Mouse (Mus musculus) midbrain, embryonic 16.5 days (tissue): ENCODE data around the gene Ctbp2. TPM values are rescaled to one million over a fixed set of nuclear protein-coding genes. Genes with fewer than 3 reads are reported as not detected.

Experiments
- ATAC-seq: fragments of 200-750 bp; cut with Nextera tagmentation; 2 replicates; pipeline ENCODE4 v1.8.0; 2017; ENCODE audit warnings: moderate TSS enrichment
- H3K27ac ChIP-seq: fragments of 300-500 bp; sonication (generic); 2 replicates; pipeline ENCODE4 v1.5.1; 2014; ENCODE audit warnings: mild to moderate bottlenecking, low read length, mixed read lengths
- H3K27me3 ChIP-seq: fragments of 300-500 bp; sonication (generic); 2 replicates; pipeline ENCODE4 v1.6.1; 2014; ENCODE audit warnings: low read depth, low read length, mixed read lengths; ENCODE audit not compliant: control insufficient read depth, insufficient read depth
- H3K36me3 ChIP-seq: fragments of 300-500 bp; sonication (generic); 2 replicates; pipeline ENCODE4 v1.6.1; 2014; ENCODE audit warnings: mild to moderate bottlenecking, low read length, moderate library complexity, mixed read lengths; ENCODE audit not compliant: control insufficient read depth, insufficient read depth
- H3K4me1 ChIP-seq: fragments of 300-500 bp; sonication (generic); 2 replicates; pipeline ENCODE4 v1.6.1; 2014; ENCODE audit warnings: mild to moderate bottlenecking, low read length, mixed read lengths; ENCODE audit not compliant: control insufficient read depth, insufficient read depth
- H3K4me2 ChIP-seq: fragments of 300-500 bp; sonication (generic); 2 replicates; pipeline ENCODE4 v1.6.1; 2014; ENCODE audit warnings: mild to moderate bottlenecking, low read length, mixed read lengths
- H3K4me3 ChIP-seq: fragments of 300-500 bp; sonication (generic); 2 replicates; pipeline ENCODE4 v1.5.1; 2014; ENCODE audit warnings: low read depth, mild to moderate bottlenecking, low read length, moderate library complexity, mixed read lengths
- H3K9ac ChIP-seq: fragments of 300-500 bp; sonication (generic); 2 replicates; pipeline ENCODE4 v1.6.1; 2014; ENCODE audit warnings: low read depth, low read length, mixed read lengths
- H3K9me3 ChIP-seq: fragments of 300-500 bp; sonication (generic); replicated peaks from 2 replicates; pipeline ENCODE4 v1.6.1; 2014; ENCODE audit warnings: mild to moderate bottlenecking, low read length, mixed read lengths; ENCODE audit not compliant: control insufficient read depth, poor library complexity, severe bottlenecking
- WGBS: fragments of 180-500 bp; shearing (Covaris S2); extraction: QIAGEN DNeasy Blood & Tissue Kit; methylation state at CpG from one replicate; pipeline ENCODE4 v1.1.7; 2014; 5-methylcytosine and 5-hydroxymethylcytosine counted together
- polyA plus RNA-seq: library from polyadenylated mRNA; unstranded; fragments of >200 nt; fragmentation: Nextera tagmentation; extraction: Ambion mirVana; gene quantifications from 2 replicates; pipeline ENCODE4 v1.2.1, GENCODE M21; 2015

Gene Ctbp2
- polyA plus RNA-seq, 1 experiment from 2014 or later = 43.7 TPM

- peak overlapping the region; percentile 6; the same call in 1 of the 2 replicates for H3K27ac ChIP-seq
- H3K4me3 ChIP-seq = no peak overlapping the region
- no peak for ATAC-seq
- H3K36me3 ChIP-seq = no peaks in the 10 kb centered on the region
- peaks cover 60% of the 10 kb centered on the region for H3K4me1 ChIP-seq
- no peaks in the 10 kb centered on the region for H3K9me3 ChIP-seq
- H3K4me2 ChIP-seq = no peak overlapping the region
- H3K9ac ChIP-seq = no peak overlapping the region
- H3K27me3 ChIP-seq = no peaks in the 10 kb centered on the region
- 48% methylated on average over 14 of the region's 14 CpGs for WGBS
These were observed 111.4 kb downstream of the Ctbp2 start for GRCm38 (mm10) chr7:133012637-133013366.

- WGBS = 26% methylated on average over 4 of the region's 4 CpGs
- Histone ChIP-seq H3K4me3 (no peak overlapping the region), H3K27me3 (no peaks in the 10 kb centered on the region), H3K9me3 (no peaks in the 10 kb centered on the region), H3K4me2 (peak overlapping the region; percentile 11; the same call in 1 of the 2 replicates), H3K9ac (no peak overlapping the region), H3K27ac (peak overlapping the region; percentile 75), H3K4me1 (peaks cover 60% of the 10 kb centered on the region), H3K36me3 (no peaks in the 10 kb centered on the region)
- ATAC-seq = no peak
These were observed 112.5 kb downstream of the Ctbp2 start for GRCm38 (mm10) chr7:133011611-133012010.

- Histone ChIP-seq H3K9ac (no peak overlapping the region; the same call in 1 of the 2 replicates), H3K36me3 (no peaks in the 10 kb centered on the region), H3K4me3 (no peak overlapping the region), H3K4me1 (peaks cover 60% of the 10 kb centered on the region), H3K27ac (peak overlapping the region; percentile 75), H3K4me2 (peak overlapping the region; percentile 28), H3K27me3 (no peaks in the 10 kb centered on the region), H3K9me3 (no peaks in the 10 kb centered on the region)
- WGBS = 16% methylated on average over 5 of the region's 5 CpGs
- ATAC-seq = peak; percentile 36; the same call in 1 of the 2 replicates
These were observed 113.0 kb downstream of the Ctbp2 start for GRCm38 (mm10) chr7:133011191-133011590.

- H3K36me3 ChIP-seq = no peaks in the 10 kb centered on the region
- no peaks in the 10 kb centered on the region for H3K27me3 ChIP-seq
- 87% methylated on average over 3 of the region's 3 CpGs for WGBS
- peaks cover 56% of the 10 kb centered on the region for H3K4me1 ChIP-seq
- H3K4me3 ChIP-seq = no peak overlapping the region
- H3K4me2 ChIP-seq = no peak overlapping the region
- no peaks in the 10 kb centered on the region for H3K9me3 ChIP-seq
- H3K27ac ChIP-seq = peak overlapping the region; percentile 75; the same call in 1 of the 2 replicates
- ATAC-seq = no peak
- H3K9ac ChIP-seq = no peak overlapping the region
These were observed 113.7 kb downstream of the Ctbp2 start for GRCm38 (mm10) chr7:133010477-133010876.

GRCm38 (mm10) chr7:133009676-133010075, 114.5 kb downstream of the Ctbp2 start:
- ATAC-seq = no peak
- Histone ChIP-seq H3K9ac (no peak overlapping the region), H3K27me3 (no peaks in the 10 kb centered on the region), H3K4me2 (no peak overlapping the region), H3K4me3 (no peak overlapping the region), H3K36me3 (no peaks in the 10 kb centered on the region), H3K4me1 (peaks cover 48% of the 10 kb centered on the region), H3K9me3 (no peaks in the 10 kb centered on the region), H3K27ac (no peak overlapping the region)
- 88% methylated on average over 8 of the region's 8 CpGs for WGBS

GRCm38 (mm10) chr7:133008663-133009062, 115.5 kb downstream of the Ctbp2 start:
- 90% methylated on average over 4 of the region's 4 CpGs for WGBS
- Histone ChIP-seq H3K4me1 (peaks cover 40% of the 10 kb centered on the region), H3K9me3 (no peaks in the 10 kb centered on the region), H3K27me3 (no peaks in the 10 kb centered on the region), H3K9ac (no peak overlapping the region), H3K4me2 (no peak overlapping the region), H3K27ac (no peak overlapping the region), H3K4me3 (no peak overlapping the region), H3K36me3 (no peaks in the 10 kb centered on the region)
- ATAC-seq = no peak

GRCm38 (mm10) chr7:133007343-133007742, 116.8 kb downstream of the Ctbp2 start:
- Histone ChIP-seq H3K27ac (no peak overlapping the region), H3K36me3 (no peaks in the 10 kb centered on the region), H3K4me3 (no peak overlapping the region), H3K27me3 (no peaks in the 10 kb centered on the region), H3K4me2 (no peak overlapping the region), H3K9me3 (no peaks in the 10 kb centered on the region), H3K9ac (no peak overlapping the region), H3K4me1 (peaks cover 30% of the 10 kb centered on the region)
- 80% methylated on average over 11 of the region's 11 CpGs for WGBS
- no peak for ATAC-seq

GRCm38 (mm10) chr7:133005772-133006171, 118.4 kb downstream of the Ctbp2 start:
- Histone ChIP-seq H3K4me3 (no peak overlapping the region), H3K4me1 (peaks cover 21% of the 10 kb centered on the region), H3K9me3 (no peaks in the 10 kb centered on the region), H3K9ac (no peak overlapping the region), H3K36me3 (no peaks in the 10 kb centered on the region), H3K27me3 (no peaks in the 10 kb centered on the region), H3K4me2 (no peak overlapping the region), H3K27ac (no peak overlapping the region)
- 85% methylated on average over 7 of the region's 7 CpGs for WGBS
- ATAC-seq = no peak

GRCm38 (mm10) chr7:133003421-133003820, 120.7 kb downstream of the Ctbp2 start:
- Histone ChIP-seq H3K4me3 (no peak overlapping the region), H3K27me3 (no peaks in the 10 kb centered on the region), H3K4me1 (peaks cover 9% of the 10 kb centered on the region), H3K9me3 (no peaks in the 10 kb centered on the region), H3K4me2 (no peak overlapping the region), H3K36me3 (peaks cover 7% of the 10 kb centered on the region), H3K9ac (no peak overlapping the region), H3K27ac (no peak overlapping the region)
- ATAC-seq = no peak
- WGBS = 30% methylated on average over 3 of the region's 3 CpGs
